Mouse (Mus musculus) kidney, adult 9 months (tissue): ENCODE results near the gene Npc1l1.

Source experiments
- DNase-seq: peaks from one replicate; pipeline ENCODE4 v3.0.0; 2022

Gene Npc1l1

DNA sequence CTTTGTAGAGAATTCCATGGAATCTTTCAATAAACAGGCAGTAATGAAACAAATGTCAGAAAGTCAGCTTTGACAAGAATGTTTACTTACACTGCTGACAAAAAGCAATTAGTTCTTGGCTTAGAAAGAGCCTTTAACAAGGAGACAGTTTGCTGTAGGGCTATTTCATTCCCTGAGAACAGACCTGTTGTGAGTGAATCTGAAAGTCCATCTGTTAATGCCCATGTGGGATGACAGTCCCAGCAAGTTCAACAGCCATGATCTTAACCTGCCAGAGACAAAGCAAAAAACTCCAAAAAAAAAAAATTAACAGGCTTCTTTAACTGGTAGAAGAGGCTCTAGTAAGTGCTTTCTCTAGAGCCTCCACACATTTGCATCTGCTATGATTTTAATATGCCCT lies 68.4 kb downstream of the Npc1l1 start:
- no peak for DNase-seq
